Mouse (Mus musculus) right cerebral cortex, postnatal 36 days (tissue): ENCODE results near the gene Copg1.

Experiments used
- DNase-seq, 2 experiments: peaks; one replicate each; pipeline ENCODE4 v3.0.0; 2022; ENCODE audit warnings: low spot score in 2 of 2, mixed read lengths in 1 of 2

Copg1 gene

GRCm38 (mm10) chr6:87887594-87888233, at the start of gene Copg1:
TSS of gene Copg1 (plus strand) at chr6:87887814.
- peak; percentile 99 for DNase-seq

DNA sequence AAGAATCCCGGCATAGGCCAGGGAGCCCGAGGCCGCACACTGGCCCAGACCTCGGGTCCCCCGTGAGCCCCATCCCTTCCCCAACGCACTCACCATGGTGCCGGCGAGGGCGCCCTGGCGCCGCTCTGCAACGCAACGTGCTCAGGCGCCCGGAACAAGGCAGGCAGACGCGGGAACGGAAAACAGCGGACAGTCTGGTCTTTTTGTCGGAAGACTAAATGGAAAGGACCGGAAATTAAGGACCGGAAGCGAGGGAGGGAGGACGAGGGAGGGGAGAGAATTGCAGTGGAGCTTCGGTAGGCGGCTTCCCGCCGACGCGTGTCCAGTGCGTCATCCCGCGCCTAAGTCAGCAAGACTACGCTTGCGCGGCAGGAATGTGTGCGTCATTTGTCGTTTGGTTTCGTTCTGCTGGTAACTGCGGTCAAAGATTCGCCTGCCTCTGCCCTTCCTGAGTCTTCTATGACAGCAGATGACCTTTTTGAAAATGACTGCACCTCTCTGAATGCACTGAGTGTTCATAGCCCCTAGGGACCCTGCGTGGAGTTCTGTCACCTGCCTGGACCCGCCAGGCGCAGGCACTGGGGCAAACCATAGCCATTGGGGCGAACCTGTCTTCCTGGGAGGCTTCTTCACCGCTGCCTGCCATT, 48.9 kb upstream of the Copg1 start, which contains the start of gene Isy1:
TSS of gene Isy1 (minus strand) at position 248 of the 647 bp plus-strand sequence.
- DNase-seq, result peak; percentile 94 to 98

DNA sequence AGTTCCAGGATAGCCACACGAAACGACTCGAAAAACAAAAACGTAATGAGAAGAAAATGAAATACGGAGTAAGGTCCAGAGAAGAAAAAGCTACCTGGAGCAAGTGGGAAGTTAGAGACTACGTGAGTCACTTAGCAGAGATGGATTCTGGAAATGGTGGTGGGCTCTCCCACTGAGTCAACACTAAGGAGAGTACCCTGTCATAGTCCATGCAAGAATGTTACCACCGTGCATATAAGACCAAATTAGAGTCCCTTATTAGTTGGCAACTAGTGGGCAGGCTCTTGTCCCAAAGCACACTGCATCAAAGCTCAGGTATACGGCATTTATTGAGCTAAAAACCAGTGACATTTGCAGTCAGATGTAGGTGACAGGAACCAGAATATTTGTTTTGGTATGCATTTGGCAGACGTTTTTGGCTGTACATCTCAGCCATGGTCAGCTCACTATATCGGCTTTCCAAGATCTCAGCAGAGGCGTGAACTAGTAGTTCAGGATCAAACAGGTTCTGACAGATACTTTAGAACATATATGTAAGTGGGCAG, 47.7 kb upstream of the Copg1 start:
- no peak for DNase-seq

- DNase-seq, result no peak
These were observed 46.0 kb upstream of the Copg1 start for GRCm38 (mm10) chr6:87841635-87842034.

DNA sequence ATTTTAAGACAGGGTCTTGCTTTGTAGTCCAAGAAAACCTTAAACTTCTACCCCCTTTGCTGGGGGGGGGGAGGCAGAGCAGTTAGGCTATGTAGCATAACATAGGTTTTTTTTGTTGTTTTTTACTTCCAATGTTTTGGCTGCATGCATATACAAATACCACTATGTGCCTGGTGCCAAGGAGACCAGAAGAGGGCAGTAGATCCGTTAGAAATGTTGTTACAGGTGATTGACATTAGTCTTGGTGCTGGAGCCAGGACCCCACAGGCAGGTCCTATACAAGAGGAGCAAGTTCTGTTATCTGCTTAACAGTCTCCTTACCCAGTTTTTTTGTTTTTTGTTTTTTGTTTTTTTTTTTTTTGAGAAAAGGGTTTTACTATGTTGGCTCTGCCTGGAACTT, 45.4 kb upstream of the Copg1 start:
- DNase-seq, result no peak

GRCm38 (mm10) chr6:87845031-87845695, 42.5 kb upstream of the Copg1 start:
- DNase-seq, result no peak

GRCm38 (mm10) chr6:87846813-87847212, 40.8 kb upstream of the Copg1 start:
- no peak for DNase-seq

GRCm38 (mm10) chr6:87849780-87850154, 37.8 kb upstream of the Copg1 start:
- DNase-seq, result no peak

GRCm38 (mm10) chr6:87850155-87850899, 37.3 kb upstream of the Copg1 start:
- no peak for DNase-seq

DNA sequence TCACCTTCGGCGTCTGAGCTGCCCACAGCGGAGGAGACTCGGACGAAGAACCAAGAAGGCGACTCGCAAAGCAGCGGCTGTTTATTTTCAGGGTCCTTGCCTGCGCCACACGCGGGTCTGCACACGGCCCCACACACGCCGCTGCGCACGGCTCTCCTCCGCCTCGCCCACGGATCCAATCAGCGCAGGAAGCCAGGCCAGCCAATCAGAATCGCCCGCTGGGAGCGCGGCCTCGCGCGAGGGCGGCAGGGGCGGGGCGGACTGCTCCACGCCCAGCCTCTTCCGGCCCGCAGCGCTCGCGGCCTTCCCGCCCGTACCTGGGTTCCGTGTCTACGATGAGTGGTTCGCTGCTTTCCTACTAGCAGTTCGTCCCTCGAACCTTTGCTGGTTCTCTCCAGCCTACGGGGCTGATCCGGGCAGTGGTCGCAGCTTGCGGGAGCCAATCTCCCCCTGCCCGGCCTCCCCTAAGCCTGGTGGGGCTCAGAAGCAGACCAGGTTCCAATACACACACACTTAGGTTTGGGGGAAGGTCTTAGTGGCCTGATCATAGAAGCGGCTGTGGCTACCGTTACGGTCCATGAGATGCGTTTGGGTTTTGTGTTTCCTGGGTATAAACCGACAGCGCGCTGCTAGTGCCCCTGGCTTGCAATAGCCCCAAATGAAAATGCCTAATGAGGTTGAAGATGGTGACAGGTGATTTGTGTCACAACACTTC, 36.6 kb upstream of the Copg1 start, which contains the start of gene Cnbp:
TSS of gene Cnbp (minus strand) at position 207 of the 715 bp plus-strand sequence.
- DNase-seq, result peak; percentile 94 to 96

- DNase-seq, result no peak
These were observed 35.7 kb upstream of the Copg1 start for GRCm38 (mm10) chr6:87851871-87852270.

GRCm38 (mm10) chr6:87853446-87853845, 34.2 kb upstream of the Copg1 start:
- no peak for DNase-seq

DNA sequence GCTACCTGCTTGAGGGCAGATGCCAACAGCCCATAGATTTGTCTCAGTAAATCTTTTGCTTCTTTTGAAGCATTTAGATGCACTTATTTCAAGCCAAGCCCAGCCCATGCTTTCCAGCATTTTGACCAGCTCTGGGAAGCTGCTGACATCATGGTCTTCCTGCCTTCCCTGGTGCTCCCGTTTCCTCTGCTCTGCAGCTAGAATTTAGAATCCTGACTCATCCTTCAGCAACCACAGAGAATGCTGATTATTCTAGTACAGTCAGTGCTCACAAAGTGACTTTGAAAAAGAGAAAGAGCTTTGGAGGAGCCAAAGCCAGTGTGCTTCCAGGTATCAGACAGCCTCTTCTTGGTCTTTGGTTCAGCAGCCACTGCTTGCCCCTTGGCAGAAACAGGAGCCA, 30.5 kb upstream of the Copg1 start:
- DNase-seq, result peak in 1 of 2 experiments; percentile 57

- DNase-seq, result no peak
These were observed 21.4 kb upstream of the Copg1 start for GRCm38 (mm10) chr6:87866211-87866610.

DNA sequence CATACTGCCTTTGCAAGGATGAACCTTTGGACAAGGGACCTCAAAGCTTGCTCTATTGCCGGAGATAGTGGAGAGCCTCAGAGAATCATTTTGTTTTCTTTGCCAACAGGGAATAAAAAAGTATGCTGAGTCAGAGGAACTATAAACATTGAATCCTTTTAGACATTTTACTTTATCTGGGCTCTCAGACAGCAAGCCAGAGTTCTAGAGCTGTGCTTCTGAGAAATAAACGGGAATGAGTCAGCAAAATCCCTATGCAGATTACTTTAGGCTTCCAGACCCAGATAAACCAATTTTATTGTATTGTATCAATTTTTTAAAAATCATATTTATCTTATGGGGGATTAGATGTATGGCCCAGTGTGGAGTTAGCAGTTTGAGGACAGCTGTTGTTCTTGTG, 20.4 kb upstream of the Copg1 start:
- DNase-seq, result no peak

DNA sequence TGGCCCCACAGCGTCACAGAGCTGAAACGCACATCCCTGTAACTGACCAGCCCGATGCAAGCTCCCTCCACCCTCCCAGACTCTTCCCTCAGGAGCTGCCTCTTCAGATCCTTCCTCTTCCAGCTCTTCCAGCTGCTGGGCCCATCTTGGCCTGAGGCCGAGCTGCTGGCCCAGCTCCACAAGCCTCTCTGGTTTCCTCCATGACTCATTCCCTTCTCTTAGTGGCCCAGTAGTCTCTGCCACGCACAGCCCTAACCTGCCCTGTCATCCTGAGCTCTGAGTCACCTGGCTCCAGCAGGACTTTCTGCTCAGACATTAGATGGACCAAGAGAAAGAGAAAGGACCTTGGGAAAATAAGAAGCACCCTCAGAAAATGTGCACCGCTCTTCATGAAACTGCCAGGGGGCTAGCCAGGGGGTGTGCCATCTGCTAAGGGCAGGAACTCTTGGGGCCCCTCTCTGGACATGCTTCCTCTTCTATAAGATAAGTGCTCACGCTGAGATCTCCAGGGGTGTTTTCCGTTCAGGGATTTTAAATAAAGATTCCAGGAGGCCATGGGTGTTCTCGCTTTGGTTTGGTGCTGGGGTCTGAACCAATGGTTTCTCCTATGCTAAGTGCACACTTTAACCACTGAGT, 18.6 kb upstream of the Copg1 start:
- DNase-seq, result no peak

GRCm38 (mm10) chr6:87870440-87870839, 17.2 kb upstream of the Copg1 start:
- no peak for DNase-seq

DNA sequence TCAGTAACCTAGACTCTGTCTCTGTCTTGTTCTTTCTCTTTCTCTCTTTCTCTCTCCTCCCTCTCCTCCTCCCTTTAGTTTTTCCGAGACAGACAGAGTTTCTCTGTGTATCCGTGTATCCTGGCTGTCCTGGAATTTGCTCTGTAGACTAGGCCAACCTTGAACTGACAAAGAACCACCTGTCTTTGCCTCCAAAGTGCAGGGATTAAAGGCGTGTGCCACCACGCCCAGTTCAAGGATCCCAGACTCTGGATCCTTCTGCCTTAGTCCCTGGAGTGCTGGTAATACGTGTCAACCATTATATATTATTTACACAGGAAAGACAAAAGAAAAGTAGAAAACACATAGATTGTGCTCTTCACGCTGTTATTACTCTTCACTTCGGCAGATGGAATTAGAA, 16.4 kb upstream of the Copg1 start:
- DNase-seq, result no peak

DNA sequence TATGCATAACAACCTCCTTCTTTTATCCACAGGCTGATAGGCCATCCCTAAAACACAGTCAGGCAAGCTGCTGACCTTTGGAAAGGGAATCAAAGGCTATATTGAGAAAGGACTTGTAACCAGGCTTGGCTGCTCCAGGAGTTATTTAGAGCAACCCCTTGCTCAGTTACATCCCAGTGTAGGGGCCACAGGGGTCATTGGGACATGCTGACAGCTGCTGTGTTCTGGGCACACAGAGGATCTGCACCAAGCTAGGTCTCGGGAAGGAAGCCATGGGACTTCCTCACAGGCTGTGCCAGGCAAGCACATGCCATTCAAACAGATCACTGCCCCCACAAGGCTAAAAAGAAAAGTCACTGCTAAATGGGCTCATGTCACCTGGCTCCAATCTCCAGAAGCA, 14.5 kb upstream of the Copg1 start:
- no peak for DNase-seq

DNA sequence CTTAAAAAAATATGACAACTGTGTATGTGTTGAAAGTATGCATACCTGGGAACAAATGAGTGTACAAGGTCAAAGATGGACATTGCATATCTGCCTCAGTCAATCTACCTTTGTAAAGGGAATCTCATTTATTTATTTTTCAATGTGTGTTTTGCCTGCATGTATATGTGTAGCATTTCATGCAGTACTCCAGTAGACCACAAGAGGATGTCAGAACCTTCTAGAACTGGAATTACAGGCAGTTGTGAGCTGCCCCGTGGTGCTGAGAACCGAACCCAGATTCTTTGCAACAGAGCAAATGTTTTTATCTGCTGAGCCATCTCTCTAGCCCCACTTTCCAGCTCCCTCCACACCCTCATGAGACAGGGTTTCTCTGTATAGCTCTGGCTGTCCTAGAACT, 13.7 kb upstream of the Copg1 start:
- DNase-seq, result no peak

- no peak for DNase-seq
These were observed 12.5 kb upstream of the Copg1 start for GRCm38 (mm10) chr6:87875083-87875482.
